Mouse (Mus musculus): Measurements from ENCODE around the gene Atp6v1g2. TPM values are rescaled to one million over a fixed set of nuclear protein-coding genes. Genes with fewer than 3 reads are reported as not detected.

The Atp6v1g2 gene
- total and polyA plus RNA-seq, 3 experiments = 5.6 to 7.2 (median 5.7) TPM

GRCm38 (mm10) chr17:35254241-35255098 is 21.0 kb downstream of the Atp6v1g2 start:
- DNase-seq = peak; percentile 71

- DNase-seq = no peak
Measured at GRCm38 (mm10) chr17:35255301-35255700, 21.8 kb downstream of the Atp6v1g2 start.

GRCm38 (mm10) chr17:35255704-35256103 is 22.2 kb downstream of the Atp6v1g2 start:
- no peak for DNase-seq

GRCm38 (mm10) chr17:35257378-35257777 is 23.9 kb downstream of the Atp6v1g2 start:
- no peak for DNase-seq

GRCm38 (mm10) chr17:35257824-35258491 is 24.5 kb downstream of the Atp6v1g2 start:
- DNase-seq = peak; percentile 95

- DNase-seq = peak; percentile 67
Measured at GRCm38 (mm10) chr17:35258492-35259478, 25.3 kb downstream of the Atp6v1g2 start.

- no peak for DNase-seq
Measured at GRCm38 (mm10) chr17:35259621-35260020, 26.2 kb downstream of the Atp6v1g2 start.

GRCm38 (mm10) chr17:35261651-35262050 is 28.2 kb downstream of the Atp6v1g2 start:
- no peak for DNase-seq

- DNase-seq = peak; percentile 98
Measured at GRCm38 (mm10) chr17:35262664-35263522, 29.4 kb downstream of the Atp6v1g2 start, which contains the start of gene H2-D1. Gene H2-D1, plus strand, starts transcription at chr17:35262730.

- DNase-seq = peak; percentile 50
Measured at GRCm38 (mm10) chr17:35263523-35263883, 30.0 kb downstream of the Atp6v1g2 start.

- no peak for DNase-seq
Measured at GRCm38 (mm10) chr17:35267399-35268086, 34.1 kb downstream of the Atp6v1g2 start.

- DNase-seq = peak; percentile 65
Measured at GRCm38 (mm10) chr17:35269653-35270347, 36.3 kb downstream of the Atp6v1g2 start.

GRCm38 (mm10) chr17:35272249-35272648 is 38.8 kb downstream of the Atp6v1g2 start:
- DNase-seq = no peak

GRCm38 (mm10) chr17:35274770-35275169 is 41.3 kb downstream of the Atp6v1g2 start:
- DNase-seq = peak; percentile 89

GRCm38 (mm10) chr17:35276304-35276864 is 42.9 kb downstream of the Atp6v1g2 start:
- DNase-seq = no peak

- no peak for DNase-seq
Measured at GRCm38 (mm10) chr17:35278049-35278448, 44.6 kb downstream of the Atp6v1g2 start.

- DNase-seq = no peak
Measured at GRCm38 (mm10) chr17:35278957-35279688, 45.7 kb downstream of the Atp6v1g2 start.

GRCm38 (mm10) chr17:35280276-35280675 is 46.8 kb downstream of the Atp6v1g2 start:
- no peak for DNase-seq

GRCm38 (mm10) chr17:35285431-35285830 is 52.0 kb downstream of the Atp6v1g2 start:
- DNase-seq = no peak

All from adrenal gland, adult 2 months (tissue).